Mouse (Mus musculus) T-cell, adult 66 days (primary cell): ENCODE data around the gene Bod1. TPM values are rescaled to one million over a fixed set of nuclear protein-coding genes. Genes with fewer than 3 reads are reported as not detected.

Experiments used
- total RNA-seq, 2 experiments: library from RNA; stranded (reverse); gene quantifications; 3 replicates in 1 of 2; 4 replicates in 1 of 2; pipeline ENCODE4 v1.2.4; 2023

The Bod1 gene
- total RNA-seq, result 10 to 100 TPM; 27.9 to 32.7 TPM

GRCm38 (mm10) chr11:31671354-31672169 is at the start of gene Bod1:
Bod1 (minus strand) TSS chr11:31671885.

Other genes with a start within 250 kb of the Bod1 start
- gene Cpeb4, start 200.3 kb upstream of the Bod1 start, total RNA-seq, result 10 to 100 TPM; 36.3 to 41.8 TPM